Mouse (Mus musculus) liver, embryonic 15.5 days (tissue): Measurements from ENCODE around the gene Kcna10. TPM values are rescaled to one million over a fixed set of nuclear protein-coding genes. Genes with fewer than 3 reads are reported as not detected.

Experiments used
- polyA plus RNA-seq: library from polyadenylated mRNA; unstranded; fragments of >200 nt; fragmentation: Nextera tagmentation; extraction: Ambion mirVana; gene quantifications from 2 replicates; pipeline ENCODE4 v1.2.1, GENCODE M21; 2015

Gene Kcna10
- polyA plus RNA-seq, 1 experiment from 2014 or later, result not detected

Other genes starting within 250 kb of the Kcna10 start
- 1.1 and 1.2 TPM in 2 replicates for gene Kcna3, start 146.9 kb upstream of the Kcna10 start, polyA plus RNA-seq
- 0.09 TPM in 2 replicates for gene Kcna2, start 81.9 kb upstream of the Kcna10 start, polyA plus RNA-seq
- 0.07 and 1.3 TPM in 2 replicates for gene Cym, start 38.7 kb downstream of the Kcna10 start, polyA plus RNA-seq
- gene A630076J17Rik, start 47.6 kb downstream of the Kcna10 start, polyA plus RNA-seq, result not detected in 2 replicates
- gene Prok1, start 56.7 kb downstream of the Kcna10 start, polyA plus RNA-seq, result 0.06 and 0.07 TPM in 2 replicates
- gene Lamtor5, start 95.8 kb downstream of the Kcna10 start, polyA plus RNA-seq, result 89.7 and 93.8 TPM in 2 replicates
- gene Slc16a4, start 108.2 kb downstream of the Kcna10 start, polyA plus RNA-seq, result 0.50 and 0.52 TPM in 2 replicates
- 8.3 and 8.5 TPM in 2 replicates for gene Rbm15, start 150.6 kb downstream of the Kcna10 start, polyA plus RNA-seq